Mouse (Mus musculus): ENCODE results near the gene Sema5a.

DNA sequence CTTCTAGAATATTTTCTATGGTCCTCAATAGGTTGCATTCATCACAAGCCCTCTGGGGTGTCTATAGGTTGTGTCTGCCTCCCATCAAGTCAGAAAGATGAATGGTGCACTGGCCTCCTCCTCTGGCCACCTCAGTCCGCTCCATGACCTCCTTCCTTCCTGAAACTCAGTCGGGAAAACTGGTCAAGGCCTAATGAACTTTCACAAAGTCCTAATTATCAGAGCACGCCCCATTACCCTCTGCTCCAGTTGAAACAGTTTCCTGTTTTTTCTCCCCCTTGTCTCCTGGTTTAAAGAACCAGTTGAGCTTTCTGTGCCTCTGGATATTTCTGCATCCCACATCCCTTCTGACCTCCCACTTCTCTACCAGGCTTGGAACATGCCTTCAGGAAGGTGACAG, 300.8 kb downstream of the Sema5a start:
- TF ChIP-seq CTCF (IDR thresholded peaks at IDR 0.05; ENCODE audit: borderline replicate concordance, extremely low read depth, insufficient read depth, insufficient read length), result no peak
- no peak for TF ChIP-seq POLR2A (IDR thresholded peaks at IDR 0.05; ENCODE audit: borderline replicate concordance, extremely low read depth, insufficient read depth, insufficient read length, poor library complexity, severe bottlenecking)

Data from brain, embryonic 14.5 days (tissue).